In genomic region chr7:45986893-45987292, GRCm38 (mm10) we compare ENCODE assay signal across 34 mouse cellular contexts. TPM values are rescaled to one million over a fixed set of nuclear protein-coding genes. Genes with fewer than 3 reads are reported as not detected.
A peak's percentile ranks its signal among the peaks of the same experiment; 100 is the strongest.
DNase-seq lines count a peak whose midpoint lies in the region; TF ChIP-seq lines count a peak whose summit lies in the region.
"Had no signal": no experiment of that assay in that cellular context is flagged by ENCODE, and none has a peak within 500 bp of the region (broad histone marks: within the 10 kb centered on the region; RNA-seq: fewer than 3 reads in every experiment).

No protein-coding gene starts in this region.

- no peaks in the 10 kb centered on the region for H3K27me3 ChIP-seq in liver, adult 2 months (ENCODE audit: control insufficient read depth, insufficient read depth, low read length)
- peaks cover 34% of the 10 kb centered on the region for H3K27me3 ChIP-seq in C2C12 (ENCODE audit: control insufficient read depth, insufficient read depth, insufficient read length)
- H3K27me3 ChIP-seq in MEL (ENCODE audit: control insufficient read depth in 1 of 2, insufficient read depth in 2 of 2, low read length in 2 of 2) = no peaks in the 10 kb centered on the region
- H3K27me3 ChIP-seq: embryonic facial prominence, embryonic 12.5 days; hindbrain, embryonic 15.5 days; kidney, embryonic 15.5 days; limb, embryonic 12.5 days; liver, embryonic 15.5 days; midbrain, embryonic 12.5 days; neural tube, embryonic 12.5 days; stomach, embryonic 15.5 days had no signal

- H3K9me3 ChIP-seq in MEL (replicated peaks; ENCODE audit: insufficient read depth, low read length) = no peaks in the 10 kb centered on the region
- H3K9me3 ChIP-seq: embryonic facial prominence, embryonic 12.5 days; hindbrain, embryonic 10.5 days; hindbrain, embryonic 15.5 days; kidney, embryonic 15.5 days; limb, embryonic 12.5 days; liver, embryonic 15.5 days; megakaryocyte, embryonic 14.5 days; midbrain, embryonic 12.5 days; neural tube, embryonic 12.5 days; stomach, embryonic 15.5 days had no signal

- H3K36me3 ChIP-seq in liver, adult 2 months (ENCODE audit: control insufficient read depth, insufficient read depth, low read length) = peaks cover 41% of the 10 kb centered on the region; the same call in 1 of the 2 replicates
- H3K36me3 ChIP-seq in C2C12 (ENCODE audit: control insufficient read depth, insufficient read depth) (no peaks in the 10 kb centered on the region), MEL (ENCODE audit: control insufficient read depth in 1 of 2, insufficient read depth in 2 of 2, low read length in 2 of 2) (no peaks in the 10 kb centered on the region)
- H3K36me3 ChIP-seq: embryonic facial prominence, embryonic 12.5 days; hindbrain, embryonic 10.5 days; hindbrain, embryonic 15.5 days; kidney, embryonic 15.5 days; limb, embryonic 12.5 days; midbrain, embryonic 12.5 days; neural tube, embryonic 12.5 days; stomach, embryonic 15.5 days had no signal

- H3ac ChIP-seq in C2C12 (ENCODE audit: control insufficient read depth, insufficient read length, low read depth) = no peak overlapping the region

- H3K79me2 ChIP-seq in liver, adult 2 months (ENCODE audit: control insufficient read depth, insufficient read depth, low read length) = no peaks in the 10 kb centered on the region
- no peaks in the 10 kb centered on the region for H3K79me2 ChIP-seq in C2C12 (ENCODE audit: control insufficient read depth, insufficient read depth)
- H3K79me2 ChIP-seq in MEL (ENCODE audit: control insufficient read depth, insufficient read depth, low read length, poor library complexity) = no peaks in the 10 kb centered on the region

- H3K79me3 ChIP-seq in C2C12 (ENCODE audit: low read depth) = no peaks in the 10 kb centered on the region

- no peak for TF ChIP-seq CTCF in liver, adult 2 months (IDR thresholded peaks at IDR 0.05; ENCODE audit: low read depth, low read length)
- TF ChIP-seq CTCF in C2C12 (IDR thresholded peaks at IDR 0.05; ENCODE audit: control insufficient read depth, insufficient read depth, insufficient read length) = no peak
- TF ChIP-seq CTCF in MEL (IDR thresholded peaks at IDR 0.05 in 2 of 3, conservative IDR thresholded peaks at IDR 0.05 in 1 of 3; ENCODE audit: control insufficient read depth in 1 of 3, insufficient read depth in 1 of 3, low read depth in 2 of 3, low read length in 3 of 3, poor library complexity in 1 of 3, severe bottlenecking in 1 of 3) = no peak

- no peak overlapping the region for H3K9ac ChIP-seq in liver, adult 2 months (ENCODE audit: low read depth, low read length)
- no peak overlapping the region for H3K9ac ChIP-seq in MEL (ENCODE audit: control insufficient read depth, low read depth, low read length, poor library complexity, severe bottlenecking)
- H3K9ac ChIP-seq: embryonic facial prominence, embryonic 12.5 days; hindbrain, embryonic 15.5 days; kidney, embryonic 15.5 days; limb, embryonic 12.5 days; liver, embryonic 15.5 days; midbrain, embryonic 12.5 days; neural tube, embryonic 12.5 days; stomach, embryonic 15.5 days had no signal

- no peak for TF ChIP-seq RAD21 in MEL (IDR thresholded peaks at IDR 0.05; ENCODE audit: low read depth, low read length)

- peak; percentile 42 for DNase-seq in liver, adult 2 months (ENCODE audit: extremely low read depth, low read depth, low spot score)
- DNase-seq in liver (no peak), MEL (ENCODE audit: low read depth, low spot score) (peak; percentile 31), adipocyte (ENCODE audit: low spot score) (no peak)
- peak; percentile 43 for DNase-seq in retina, postnatal 1 day
- no peak for DNase-seq in urinary bladder, adult 2 months (ENCODE audit: low spot score)
- DNase-seq in lung, postnatal 10 days = no peak
- DNase-seq: adrenal gland, postnatal 10 days; B cell, adult 2 months; cerebellum, adult 9-10 months; embryo, embryonic 11 days; gastrocnemius, postnatal 10 days; heart, postnatal 14 days; kidney, adult 18-20 months; kidney, postnatal 25 days; lung, postnatal 4 days; right cerebral cortex, postnatal 14 days; thymus, adult 18-20 months; thymus, postnatal 25 days had no signal

- WGBS in liver, adult 2 months = 90% methylated on average over 6 of the region's 6 CpGs

- no peak for TF ChIP-seq POLR2A in liver, adult 2 months (IDR thresholded peaks at IDR 0.05; ENCODE audit: extremely low read depth, insufficient read depth, low read length)
- no peak for TF ChIP-seq POLR2A in MEL (IDR thresholded peaks at IDR 0.05; ENCODE audit: control insufficient read depth in 1 of 2, insufficient read depth in 1 of 2, low read depth in 1 of 2, low read length in 2 of 2, poor library complexity in 1 of 2)

- no peak overlapping the region for H3K4me3 ChIP-seq in liver, adult 2 months (ENCODE audit: insufficient read depth, low read depth, low read length)
- no peak overlapping the region for H3K4me3 ChIP-seq in C2C12 (ENCODE audit: insufficient read depth, poor library complexity, severe bottlenecking)
- H3K4me3 ChIP-seq in MEL (ENCODE audit: control insufficient read depth in 1 of 2, insufficient read depth in 1 of 2, low read depth in 2 of 2, low read length in 2 of 2) = no peak overlapping the region
- H3K4me3 ChIP-seq: embryonic facial prominence, embryonic 12.5 days; hindbrain, embryonic 10.5 days; hindbrain, embryonic 15.5 days; kidney, embryonic 15.5 days; left cerebral cortex, adult 2 months; limb, embryonic 12.5 days; liver, embryonic 15.5 days; megakaryocyte, embryonic 14.5 days; midbrain, embryonic 12.5 days; myocyte; neural tube, embryonic 12.5 days; stomach, embryonic 15.5 days had no signal

- no peak for TF ChIP-seq EP300 in MEL (IDR thresholded peaks at IDR 0.05; ENCODE audit: low read depth in 1 of 2, low read length in 2 of 2)

- no peaks in the 10 kb centered on the region for H3K4me1 ChIP-seq in liver, adult 2 months (ENCODE audit: control insufficient read depth, insufficient read depth, low read length)
- no peaks in the 10 kb centered on the region for H3K4me1 ChIP-seq in MEL (ENCODE audit: control insufficient read depth in 1 of 2, insufficient read depth in 2 of 2, low read length in 2 of 2)
- H3K4me1 ChIP-seq: embryonic facial prominence, embryonic 12.5 days; hindbrain, embryonic 15.5 days; kidney, embryonic 15.5 days; limb, embryonic 12.5 days; liver, embryonic 15.5 days; midbrain, embryonic 12.5 days; neural tube, embryonic 12.5 days; stomach, embryonic 15.5 days had no signal

- H3K27ac ChIP-seq in liver, adult 2 months (replicated peaks; ENCODE audit: insufficient read depth, low read depth, low read length) = no peak overlapping the region
- no peak overlapping the region for H3K27ac ChIP-seq in MEL (ENCODE audit: control insufficient read depth, low read depth, low read length)
- H3K27ac ChIP-seq: embryonic facial prominence, embryonic 12.5 days; hindbrain, embryonic 10.5 days; hindbrain, embryonic 15.5 days; kidney, embryonic 15.5 days; left cerebral cortex, adult 2 months; limb, embryonic 12.5 days; liver, embryonic 15.5 days; midbrain, embryonic 12.5 days; neural tube, embryonic 12.5 days; stomach, embryonic 15.5 days had no signal

TF ChIP-seq in C2C12, 6 proteins besides CTCF, POLR2A, EP300 and RAD21:
- TF ChIP-seq USF1 (IDR thresholded peaks at IDR 0.05; ENCODE audit: low read depth) = peak; percentile 70
- TF ChIP-seq MAX (IDR thresholded peaks at IDR 0.05) = no peak

TF ChIP-seq in MEL, 35 proteins besides CTCF, POLR2A, EP300 and RAD21:
- peak; percentile 30 to 45; a peak in 2 of 4 replicates for TF ChIP-seq USF2 (IDR thresholded peaks at IDR 0.05; ENCODE audit: borderline replicate concordance in 1 of 2, insufficient read depth in 1 of 2, low read depth in 1 of 2, low read length in 2 of 2)
- peak; percentile 83 for TF ChIP-seq USF1 (IDR thresholded peaks at IDR 0.05; ENCODE audit: low read depth, low read length)
- no peak for TF ChIP-seq GATA1 (IDR thresholded peaks at IDR 0.05; ENCODE audit: low read depth, low read length)
- no peak for TF ChIP-seq TCF12 (IDR thresholded peaks at IDR 0.05; ENCODE audit: low read depth, low read length)
- no peak for TF ChIP-seq UBTF (IDR thresholded peaks at IDR 0.05; ENCODE audit: borderline replicate concordance, insufficient read depth, low read depth, low read length)
- no peak for TF ChIP-seq RCOR1 (IDR thresholded peaks at IDR 0.05; ENCODE audit: low read depth, low read length)

RNA-seq across cellular contexts. Expression of gene Abcc6, which starts 43.2 kb away (rescaled TPM):
- 86.3 and 116 TPM in 2 replicates for total RNA-seq in liver, adult 2 months (2014; rRNA removed)
- polyA plus RNA-seq in liver, adult 2 months (2012; rRNA removed) = 120 and 192 TPM in 2 replicates
- polyA plus RNA-seq in C2C12 (2012; fragmentation: generic; extraction: Trizol) (not detected), MEL (2012; ENCODE audit: insufficient read depth in 1 of 2, insufficient read length in 2 of 2, low read depth in 1 of 2, low replicate concordance in 2 of 2, missing spikeins in 1 of 2) (under 1 TPM in 1 of 2 experiments, not detected in 1; 0.04 TPM)
- 0.12 TPM in 1 of 2 replicates, not detected in the other for total RNA-seq in MEL (2012; rRNA removed)
- polyA plus RNA-seq in urinary bladder, adult 2 months (2012; rRNA removed) = 2.0 and 2.2 TPM in 2 replicates
- polyA plus RNA-seq: activated CD4-positive, CD25-positive, alpha-beta regulatory T cell, adult 4 months; heart, embryonic 14.5 days; myocyte had no signal

RNA-seq across cellular contexts. Expression of gene Nomo1, which starts 46.6 kb away (rescaled TPM):
- total RNA-seq in liver, adult 2 months (2014; rRNA removed) = 15.3 and 21.7 TPM in 2 replicates
- polyA plus RNA-seq in liver, adult 2 months (2012; rRNA removed) = 16.9 and 19.7 TPM in 2 replicates
- polyA plus RNA-seq in C2C12 (2012; fragmentation: generic; extraction: Trizol) = 67.6 TPM
- total RNA-seq in MEL (2012; rRNA removed) = 159 and 197 TPM in 2 replicates
- 1,000 to 10,000 TPM in 1 of 2 experiments, 100 to 1,000 TPM in 1; 195 to 1,239 TPM for polyA plus RNA-seq in MEL (2012; ENCODE audit: insufficient read depth in 1 of 2, insufficient read length in 2 of 2, low read depth in 1 of 2, low replicate concordance in 2 of 2, missing spikeins in 1 of 2)
- polyA plus RNA-seq in urinary bladder, adult 2 months (2012; rRNA removed) = 35.5 and 41.4 TPM in 2 replicates

Comparison
In these comparisons a context has a peak if more than half of its experiments do, and no peak if none do; other contexts are left out.
1. DNase-seq: peak in liver, adult 2 months (single experiment), MEL (single experiment) and retina, postnatal 1 day (single experiment); none in liver (single experiment), urinary bladder, adult 2 months (single experiment), lung, postnatal 10 days (single experiment) and adipocyte (single experiment).
2. RNA of gene Abcc6, which starts 43.2 kb away (polyA plus RNA-seq): 120 to 192 TPM in liver, adult 2 months; 2.0 to 2.2 TPM in urinary bladder, adult 2 months, 0.04 TPM in MEL and not detected in C2C12 (single experiment); every median in the first group is over 10 times any median in the second.